Mouse (Mus musculus): ENCODE data around the gene Sqor.

DNA sequence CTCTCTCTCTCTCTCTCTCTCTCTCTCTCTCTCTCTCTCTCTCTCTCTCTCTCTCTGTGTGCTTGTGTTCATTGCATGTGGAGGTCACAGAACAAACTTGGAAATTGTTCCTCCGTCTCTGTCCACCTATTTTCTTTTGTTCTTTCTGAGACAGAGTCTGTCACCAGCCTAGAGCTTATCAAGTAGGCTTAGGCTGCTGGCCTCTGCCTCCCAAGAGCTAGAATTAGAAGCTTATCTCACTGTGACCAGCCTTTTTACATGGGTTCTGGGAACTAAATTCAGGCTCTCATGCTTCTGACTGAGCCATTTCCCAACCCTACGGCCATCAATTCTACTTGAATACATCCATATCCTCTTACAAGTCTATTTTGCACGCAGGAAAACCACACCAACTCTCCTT, 90.3 kb downstream of the Sqor start:
- TF ChIP-seq CTCF (IDR thresholded peaks at IDR 0.05; ENCODE audit: borderline replicate concordance, extremely low read depth, insufficient read depth, insufficient read length) (no peak), POLR2A (IDR thresholded peaks at IDR 0.05; ENCODE audit: borderline replicate concordance, extremely low read depth, insufficient read depth, insufficient read length, poor library complexity, severe bottlenecking) (no peak)
